Mouse (Mus musculus): ENCODE data around the gene Tpt1. TPM values are rescaled to one million over a fixed set of nuclear protein-coding genes. Genes with fewer than 3 reads are reported as not detected.
"Not testable (repeated sequence)": the region's sequence is repeated elsewhere in the genome, so short reads cannot be mapped to it uniquely, and the experiment has no call there.

Gene Tpt1
- polyA plus RNA-seq, 1 experiment from 2014 or later = 1,212 TPM

GRCm38 (mm10) chr14:75859619-75860018, 14.7 kb downstream of the Tpt1 start:
- Histone ChIP-seq H3K4me1 (replicated peaks; ENCODE audit: control insufficient read depth, insufficient read depth, low read length) (0 out of 2 replicates have a peak, but pooled peaks cover 6% of the 10 kb centered on the region), H3K27me3 (replicated peaks; ENCODE audit: control insufficient read depth, insufficient read depth, low read length) (no peaks in the 10 kb centered on the region), H3K27ac (ENCODE audit: low read depth, low read length) (no peak overlapping the region), H3K9me3 (ENCODE audit: control insufficient read depth) (no peaks in the 10 kb centered on the region), H3K36me3 (ENCODE audit: control insufficient read depth, insufficient read depth) (no peaks in the 10 kb centered on the region), H3K4me3 (ENCODE audit: low read depth, low read length) (no peak overlapping the region), H3K4me2 (replicated peaks; ENCODE audit: low read depth) (no peak overlapping the region), H3K9ac (ENCODE audit: low read depth, low read length) (no peak overlapping the region)
- peak; percentile 30; the same call in 1 of the 2 replicates for TF ChIP-seq CTCF (IDR thresholded peaks at IDR 0.05; ENCODE audit: low read depth)
- WGBS = 77% methylated on average over 2 of the region's 2 CpGs
- no peak for ATAC-seq

- no peak overlapping the region for H3K4me2 ChIP-seq (replicated peaks; ENCODE audit: low read depth)
- no peaks in the 10 kb centered on the region for H3K36me3 ChIP-seq (ENCODE audit: control insufficient read depth, insufficient read depth)
- no peak overlapping the region for H3K27ac ChIP-seq (ENCODE audit: low read depth, low read length)
- H3K9me3 ChIP-seq (ENCODE audit: control insufficient read depth) = no peaks in the 10 kb centered on the region
- 0 out of 2 replicates have a peak, but pooled peaks cover 6% of the 10 kb centered on the region for H3K4me1 ChIP-seq (replicated peaks; ENCODE audit: control insufficient read depth, insufficient read depth, low read length)
- no peak overlapping the region for H3K9ac ChIP-seq (ENCODE audit: low read depth, low read length)
- WGBS = 91% methylated on average over 6 of the region's 6 CpGs
- no peak overlapping the region for H3K4me3 ChIP-seq (ENCODE audit: low read depth, low read length)
- TF ChIP-seq CTCF (IDR thresholded peaks at IDR 0.05; ENCODE audit: low read depth) = no peak
- no peak for ATAC-seq
- H3K27me3 ChIP-seq (replicated peaks; ENCODE audit: control insufficient read depth, insufficient read depth, low read length) = no peaks in the 10 kb centered on the region
Observed at GRCm38 (mm10) chr14:75862701-75863100, 17.8 kb downstream of the Tpt1 start.

DNA sequence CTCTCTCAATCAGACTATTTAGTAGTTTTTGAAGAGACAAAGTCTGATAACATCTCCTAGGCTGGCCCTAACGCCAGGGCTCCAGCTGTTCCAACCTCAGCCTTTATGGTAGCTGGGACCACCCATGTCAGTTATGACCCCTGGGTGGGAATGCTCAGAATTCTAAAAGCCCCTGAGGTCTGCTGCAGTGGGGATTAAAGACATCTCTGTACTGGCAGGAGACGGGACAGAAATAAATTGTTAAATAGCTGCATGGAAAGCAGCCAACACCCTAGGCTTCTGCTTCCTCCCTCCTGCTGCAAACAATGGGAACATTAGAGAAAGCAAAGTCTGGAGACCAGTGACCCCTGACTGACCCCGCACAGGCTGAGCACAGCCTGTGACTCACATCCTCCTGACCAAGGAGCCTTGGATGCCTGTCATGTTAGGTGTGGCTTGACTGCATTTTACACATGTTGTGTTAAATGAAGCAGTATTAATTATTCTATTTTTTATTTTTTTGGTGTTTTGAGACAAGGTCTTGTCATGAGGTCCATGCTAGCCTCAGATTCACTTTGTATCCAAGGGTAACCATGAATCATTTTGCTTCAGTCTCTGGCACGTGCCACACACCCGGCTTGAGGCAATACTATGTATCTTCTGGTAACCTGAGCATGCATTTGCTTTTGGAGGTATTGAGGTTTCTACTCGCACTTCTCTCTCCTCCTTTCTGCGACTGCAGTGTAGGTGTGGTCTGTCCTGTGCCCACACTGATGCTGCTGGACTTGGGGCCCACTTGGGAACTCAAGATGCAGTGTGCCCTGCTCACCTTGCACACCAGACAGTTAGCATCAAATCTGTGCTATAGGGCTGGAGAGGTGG, 18.9 kb downstream of the Tpt1 start:
- 8% methylated on average over 7 of the region's 7 CpGs for WGBS
- no peaks in the 10 kb centered on the region for H3K9me3 ChIP-seq (ENCODE audit: control insufficient read depth)
- ATAC-seq = peak; percentile 91
- no peak overlapping the region for H3K4me2 ChIP-seq (replicated peaks; ENCODE audit: low read depth)
- H3K4me1 ChIP-seq (replicated peaks; ENCODE audit: control insufficient read depth, insufficient read depth, low read length) = 0 out of 2 replicates have a peak, but pooled peaks cover 6% of the 10 kb centered on the region
- H3K36me3 ChIP-seq (ENCODE audit: control insufficient read depth, insufficient read depth) = no peaks in the 10 kb centered on the region
- peak overlapping the region; percentile 41 for H3K27ac ChIP-seq (ENCODE audit: low read depth, low read length)
- H3K27me3 ChIP-seq (replicated peaks; ENCODE audit: control insufficient read depth, insufficient read depth, low read length) = no peaks in the 10 kb centered on the region
- no peak overlapping the region for H3K9ac ChIP-seq (ENCODE audit: low read depth, low read length)
- no peak for TF ChIP-seq CTCF (IDR thresholded peaks at IDR 0.05; ENCODE audit: low read depth)
- no peak overlapping the region for H3K4me3 ChIP-seq (ENCODE audit: low read depth, low read length)

DNA sequence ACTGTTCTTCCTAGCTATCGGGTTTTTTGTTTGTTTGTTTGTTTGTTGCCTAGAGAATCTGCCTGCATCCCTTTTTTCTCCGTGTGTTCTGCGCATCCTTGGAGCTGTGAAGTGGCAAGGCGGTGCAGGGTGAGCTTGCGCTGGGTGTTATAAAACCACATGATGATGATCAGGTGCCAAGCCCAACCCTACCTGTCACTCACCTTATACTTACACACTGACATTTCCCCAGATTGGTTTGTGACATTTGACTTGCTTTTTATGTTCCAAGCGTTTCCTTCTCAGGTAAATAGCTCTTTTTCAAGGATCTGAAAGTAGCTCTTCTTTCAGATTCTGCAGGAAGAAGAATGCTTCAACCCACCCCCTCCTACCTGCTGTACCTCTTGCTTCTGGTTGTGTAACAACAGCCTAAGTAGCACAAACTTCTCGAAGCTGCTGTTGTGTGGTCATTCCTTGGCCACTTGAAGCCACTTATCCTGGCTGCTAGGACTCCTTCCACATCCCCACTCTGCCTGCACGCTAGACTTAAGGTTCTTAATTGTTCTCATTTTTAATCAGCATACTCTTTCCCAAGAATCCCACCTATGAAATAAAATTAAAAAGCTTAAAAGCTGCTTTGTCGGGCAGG, 21.9 kb downstream of the Tpt1 start:
- Histone ChIP-seq H3K9me3 (ENCODE audit: control insufficient read depth) (no peaks in the 10 kb centered on the region), H3K27ac (ENCODE audit: low read depth, low read length) (no peak overlapping the region), H3K4me2 (replicated peaks; ENCODE audit: low read depth) (no peak overlapping the region), H3K36me3 (ENCODE audit: control insufficient read depth, insufficient read depth) (no peaks in the 10 kb centered on the region), H3K4me3 (ENCODE audit: low read depth, low read length) (no peak overlapping the region), H3K9ac (ENCODE audit: low read depth, low read length) (no peak overlapping the region), H3K27me3 (replicated peaks; ENCODE audit: control insufficient read depth, insufficient read depth, low read length) (no peaks in the 10 kb centered on the region), H3K4me1 (replicated peaks; ENCODE audit: control insufficient read depth, insufficient read depth, low read length) (0 out of 2 replicates have a peak, but pooled peaks cover 6% of the 10 kb centered on the region)
- no peak for TF ChIP-seq CTCF (IDR thresholded peaks at IDR 0.05; ENCODE audit: low read depth)
- no peak for ATAC-seq
- 69% methylated on average over 9 of the region's 9 CpGs for WGBS

DNA sequence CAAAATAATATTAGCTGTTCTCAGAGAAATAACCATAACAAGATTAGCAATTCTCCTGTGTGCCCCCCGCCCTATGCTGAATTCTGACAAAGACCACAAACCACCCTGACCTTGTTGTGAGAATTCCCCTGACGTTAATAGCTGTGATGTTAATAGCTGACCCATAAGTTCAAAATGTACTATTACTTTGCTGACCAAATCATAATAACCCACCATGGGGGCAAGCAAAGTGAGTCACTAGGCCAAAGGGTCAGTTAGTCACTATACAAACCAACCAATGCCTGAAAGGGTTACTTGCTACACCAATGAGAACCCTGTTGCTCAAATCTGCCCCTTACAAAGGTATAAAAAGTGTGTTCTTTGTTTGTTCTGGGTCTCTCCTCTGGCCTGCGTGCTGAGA, 23.1 kb downstream of the Tpt1 start:
- not testable (repeated sequence) for H3K27ac ChIP-seq (ENCODE audit: low read depth, low read length); H3K27me3 ChIP-seq (replicated peaks; ENCODE audit: control insufficient read depth, insufficient read depth, low read length); H3K36me3 ChIP-seq (ENCODE audit: control insufficient read depth, insufficient read depth); H3K9me3 ChIP-seq (ENCODE audit: control insufficient read depth); H3K9ac ChIP-seq (ENCODE audit: low read depth, low read length); H3K4me3 ChIP-seq (ENCODE audit: low read depth, low read length); H3K4me1 ChIP-seq (replicated peaks; ENCODE audit: control insufficient read depth, insufficient read depth, low read length); ATAC-seq; H3K4me2 ChIP-seq (replicated peaks; ENCODE audit: low read depth)
- 75% methylated on average over 3 of the region's 3 CpGs for WGBS

GRCm38 (mm10) chr14:75869769-75870363, 25.0 kb downstream of the Tpt1 start:
- WGBS = 74% methylated on average over 14 of the region's 14 CpGs
- H3K27me3 ChIP-seq (replicated peaks; ENCODE audit: control insufficient read depth, insufficient read depth, low read length) = no peaks in the 10 kb centered on the region
- no peaks in the 10 kb centered on the region for H3K36me3 ChIP-seq (ENCODE audit: control insufficient read depth, insufficient read depth)
- H3K4me3 ChIP-seq (ENCODE audit: low read depth, low read length) = no peak overlapping the region
- H3K9me3 ChIP-seq (ENCODE audit: control insufficient read depth) = no peaks in the 10 kb centered on the region
- no peak for ATAC-seq
- H3K27ac ChIP-seq (ENCODE audit: low read depth, low read length) = no peak overlapping the region
- H3K4me1 ChIP-seq (replicated peaks; ENCODE audit: control insufficient read depth, insufficient read depth, low read length) = no peaks in the 10 kb centered on the region
- TF ChIP-seq CTCF (IDR thresholded peaks at IDR 0.05; ENCODE audit: low read depth) = no peak
- no peak overlapping the region for H3K4me2 ChIP-seq (replicated peaks; ENCODE audit: low read depth)
- H3K9ac ChIP-seq (ENCODE audit: low read depth, low read length) = no peak overlapping the region

Measured in intestine, postnatal 0 days (tissue).